Mouse (Mus musculus): ENCODE data around the gene Anks4b.
A peak's percentile ranks its signal among the peaks of the same experiment; 100 is the strongest.

The Anks4b gene

DNA sequence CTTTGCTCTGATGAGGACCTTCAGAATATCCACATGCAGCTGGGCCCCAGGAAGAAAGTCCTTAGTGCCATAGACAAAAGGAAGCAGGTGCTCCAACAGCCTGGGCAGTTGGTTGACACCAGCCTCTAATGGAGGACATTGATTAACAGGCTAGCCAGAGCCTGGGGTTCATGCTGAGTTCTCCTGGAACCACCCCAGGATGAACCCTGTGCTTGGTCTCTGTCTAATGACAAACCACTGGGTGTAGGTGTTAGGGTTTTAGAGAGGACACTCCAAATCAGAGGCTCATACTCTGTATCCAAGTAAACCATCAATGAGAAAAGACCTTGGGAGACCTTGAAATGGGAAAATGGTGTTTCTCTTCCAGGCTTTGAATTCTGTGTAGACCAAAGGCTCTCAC is 9.2 kb downstream of the Anks4b start:
- no peak for DNase-seq (ENCODE audit: extremely low read depth, insufficient read length, low spot score)

DNA sequence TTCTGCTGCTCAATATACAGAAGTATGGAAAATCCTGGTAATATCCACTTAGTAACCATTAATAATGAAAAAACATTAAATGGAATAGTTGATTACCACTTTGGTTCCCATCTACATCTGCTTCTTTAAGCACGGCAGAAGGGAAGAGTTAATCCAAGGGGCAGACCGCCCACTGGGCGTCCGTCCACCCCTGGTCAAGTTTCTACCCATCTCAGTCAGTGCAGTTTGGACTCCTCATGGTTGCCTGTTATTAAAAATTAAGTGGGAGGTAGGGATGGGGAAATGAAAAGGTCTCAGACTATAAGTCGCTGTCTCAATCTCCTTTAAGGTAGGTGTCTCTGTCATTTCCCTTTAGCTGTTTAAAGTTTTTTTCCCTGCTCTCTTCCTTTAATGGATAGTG is 15.3 kb downstream of the Anks4b start:
- no peak for DNase-seq (ENCODE audit: extremely low read depth, insufficient read length, low spot score)

DNA sequence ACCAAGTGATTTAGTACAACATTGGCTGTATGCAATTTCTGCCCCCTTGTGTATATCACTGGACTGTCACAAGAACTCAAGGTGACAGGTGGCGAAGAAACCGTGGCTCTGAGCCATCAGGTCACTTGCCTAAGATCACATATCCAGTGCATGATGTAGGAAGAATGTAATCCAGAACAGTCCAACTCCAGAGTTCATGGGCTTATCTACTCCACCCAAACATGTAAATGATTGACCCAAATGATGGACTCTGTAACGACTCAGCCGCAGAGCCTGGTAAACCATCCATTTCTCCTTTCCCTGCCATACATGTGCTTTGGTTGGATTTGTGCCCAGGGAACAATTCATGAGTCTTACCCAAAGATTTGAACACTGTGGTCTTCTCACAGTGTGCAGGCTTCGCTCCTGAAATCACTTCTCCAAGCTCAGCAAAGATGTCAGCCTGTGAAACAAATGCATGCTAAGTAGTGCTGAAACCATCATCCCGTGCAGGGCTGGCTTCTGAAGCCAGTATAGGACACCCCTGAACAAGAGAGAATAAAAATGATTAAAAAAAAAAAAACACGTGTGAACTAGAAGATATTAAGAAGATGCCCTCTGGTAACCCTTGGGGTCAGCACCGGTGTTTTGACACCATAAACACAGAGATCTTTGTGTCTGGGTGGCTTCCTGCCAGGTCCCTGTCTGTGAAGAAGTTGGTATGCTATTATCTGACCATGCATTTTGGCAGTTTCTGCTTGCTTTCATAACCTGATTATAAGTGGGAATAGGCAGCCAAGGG is 15.9 kb downstream of the Anks4b start:
- no peak for DNase-seq (ENCODE audit: extremely low read depth, insufficient read length, low spot score)

DNA sequence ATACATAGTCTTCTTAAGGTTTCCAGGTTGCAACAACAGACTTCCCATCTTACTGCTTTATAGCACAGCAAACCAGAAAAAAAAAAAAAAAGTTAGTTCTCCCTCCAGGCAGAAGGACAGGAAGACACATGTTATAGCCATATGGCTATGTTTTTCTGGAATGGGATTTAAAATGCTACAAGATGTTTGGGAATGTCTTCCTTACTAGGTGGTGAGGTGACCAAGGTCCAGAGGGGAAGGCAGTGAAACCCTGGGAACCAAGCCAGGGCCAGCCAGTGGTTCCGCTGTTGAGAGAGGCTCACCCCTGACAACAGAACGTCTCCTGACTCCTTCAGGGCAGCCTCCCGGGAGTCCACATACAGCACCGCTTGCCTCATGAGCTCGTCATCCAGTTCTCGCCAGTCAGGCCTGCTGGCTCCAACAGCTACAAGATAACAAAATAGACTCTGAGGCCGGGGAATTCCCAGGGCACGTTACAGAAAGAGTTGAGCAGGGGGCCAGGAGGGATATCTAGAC is 16.6 kb downstream of the Anks4b start:
- no peak for DNase-seq (ENCODE audit: extremely low read depth, insufficient read length, low spot score)

DNA sequence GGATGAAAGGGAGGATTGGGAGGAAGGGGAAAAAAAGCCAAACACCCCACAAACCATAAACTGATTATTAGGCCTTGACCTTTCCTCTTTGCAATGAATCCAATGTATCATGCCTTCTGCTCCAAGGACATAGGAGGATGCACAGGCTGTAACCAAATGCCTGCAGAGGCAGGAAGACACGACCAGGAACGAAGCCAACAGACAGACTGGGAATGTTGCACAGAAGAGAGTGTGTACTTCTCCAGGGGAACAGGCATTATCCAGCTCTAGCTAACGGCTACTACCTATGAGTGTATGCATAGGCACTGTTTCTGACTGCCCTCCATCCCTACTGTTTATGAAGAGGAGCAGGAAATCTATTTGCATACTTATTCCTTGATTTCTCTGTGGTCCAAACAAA is 18.5 kb downstream of the Anks4b start:
- DNase-seq (ENCODE audit: extremely low read depth, insufficient read length, low spot score), result no peak

DNA sequence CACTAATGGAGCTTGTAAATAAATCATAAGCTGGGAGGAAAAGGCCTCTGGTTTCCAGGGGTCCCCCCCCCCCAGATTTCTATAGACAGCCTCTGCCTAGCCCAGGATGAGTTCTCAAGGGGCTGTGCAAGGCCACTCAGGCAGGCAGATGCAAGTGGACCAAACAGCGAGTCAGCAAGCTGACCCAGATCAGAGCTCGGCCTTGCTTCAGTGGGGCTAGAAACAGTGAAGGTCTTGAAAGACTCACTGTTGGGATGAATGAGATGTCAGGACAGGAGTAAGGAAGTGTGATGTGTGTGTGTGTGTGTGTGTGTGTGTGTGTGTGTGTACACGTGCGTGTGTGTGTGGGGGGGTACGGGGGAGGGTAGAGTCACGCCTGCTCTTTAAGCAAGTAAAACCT is 19.2 kb downstream of the Anks4b start:
- no peak for DNase-seq (ENCODE audit: extremely low read depth, insufficient read length, low spot score)

DNA sequence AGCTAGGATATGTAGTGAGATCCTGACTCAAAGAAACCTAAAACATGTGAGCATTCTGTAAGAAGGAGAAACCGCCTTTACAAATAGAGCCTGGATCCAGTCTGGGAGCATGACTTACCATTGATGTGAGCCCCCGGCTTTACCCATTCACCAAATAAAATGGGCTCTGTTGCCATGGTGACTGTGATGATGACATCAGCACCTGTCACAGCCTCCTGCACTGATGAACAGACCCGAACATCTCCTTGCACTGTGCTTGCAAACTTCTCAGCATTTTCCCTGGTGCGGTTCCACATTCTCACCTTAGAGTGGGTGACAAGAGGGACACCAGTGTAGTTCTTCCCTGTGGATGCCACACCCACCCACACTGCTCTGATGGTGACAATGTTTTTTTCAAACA is 21.5 kb downstream of the Anks4b start:
- DNase-seq (ENCODE audit: extremely low read depth, insufficient read length, low spot score), result no peak

DNA sequence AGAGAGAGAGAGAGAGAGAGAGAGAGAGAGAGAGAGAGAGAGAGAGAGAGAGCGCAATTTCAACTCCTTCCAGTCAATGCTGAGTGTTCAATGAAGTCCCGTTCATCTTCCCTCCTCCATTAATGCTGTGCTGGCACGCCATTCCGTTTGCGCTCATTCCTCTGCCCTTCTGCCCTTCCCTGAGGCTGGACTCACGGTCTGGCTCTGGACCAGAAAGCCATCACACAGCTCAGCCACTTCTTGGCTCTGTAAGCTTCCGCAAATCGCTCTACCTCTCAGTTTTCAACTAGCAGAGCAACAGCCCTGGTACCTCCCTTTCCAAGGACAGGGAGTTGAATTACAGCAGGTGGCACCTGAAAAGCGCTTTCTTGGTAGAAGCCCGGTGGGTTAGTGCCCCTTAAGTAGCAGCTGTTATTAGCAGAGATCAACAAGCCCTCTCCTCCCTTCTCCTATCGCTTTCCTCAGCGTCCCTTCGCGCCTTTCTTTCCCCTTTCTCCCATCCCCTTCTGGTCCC is 27.6 kb downstream of the Anks4b start:
- no peak for DNase-seq (ENCODE audit: extremely low read depth, insufficient read length, low spot score)

DNA sequence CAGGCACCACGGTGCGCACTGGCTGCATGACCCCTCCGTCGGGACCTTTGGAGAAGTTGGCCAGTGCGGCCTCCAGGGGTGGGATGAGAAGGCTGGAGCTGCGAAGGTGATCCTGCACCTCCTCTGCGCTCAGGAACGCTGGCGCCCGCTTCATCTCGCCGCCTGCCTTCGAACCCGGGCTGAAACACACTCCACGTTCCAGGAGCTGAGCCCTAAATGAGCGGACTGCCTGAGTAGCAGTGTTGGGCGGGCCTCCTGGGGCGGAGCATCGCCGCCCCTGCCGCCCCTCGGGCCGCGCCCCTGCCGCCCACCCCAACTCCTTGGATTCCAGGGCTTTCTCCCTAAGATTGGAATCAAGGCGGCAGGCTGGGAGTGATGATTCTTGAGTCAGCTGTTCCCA is 28.1 kb downstream of the Anks4b start, which contains the start of gene Crym:
Crym (minus strand) TSS at position 341 of the 400 bp plus-strand sequence.
- DNase-seq (ENCODE audit: extremely low read depth, insufficient read length, low spot score), result no peak

DNA sequence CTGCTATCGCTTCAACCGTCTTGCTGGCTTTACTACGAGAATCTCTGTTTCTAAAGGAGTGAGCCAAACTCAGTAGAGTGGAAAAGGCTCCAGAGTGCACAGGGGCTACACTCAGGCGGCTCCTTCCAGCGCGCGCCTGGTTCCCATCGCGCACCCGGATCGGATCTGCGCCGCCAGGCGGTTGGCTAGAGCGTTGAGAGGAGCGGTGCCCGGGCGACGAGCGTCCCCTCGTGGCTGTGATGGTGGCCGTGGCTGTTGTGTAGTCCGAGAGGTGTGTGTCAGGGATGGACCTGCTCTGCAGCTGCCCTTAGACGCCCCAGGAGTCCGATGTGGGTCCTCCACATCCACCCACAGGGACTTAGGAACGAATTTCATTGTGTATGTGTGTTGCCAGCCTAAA is 30.1 kb downstream of the Anks4b start, which contains the start of gene Abca14:
Abca14 (plus strand) TSS at position 173 of the 400 bp plus-strand sequence.
- DNase-seq (ENCODE audit: extremely low read depth, insufficient read length, low spot score), result no peak

DNA sequence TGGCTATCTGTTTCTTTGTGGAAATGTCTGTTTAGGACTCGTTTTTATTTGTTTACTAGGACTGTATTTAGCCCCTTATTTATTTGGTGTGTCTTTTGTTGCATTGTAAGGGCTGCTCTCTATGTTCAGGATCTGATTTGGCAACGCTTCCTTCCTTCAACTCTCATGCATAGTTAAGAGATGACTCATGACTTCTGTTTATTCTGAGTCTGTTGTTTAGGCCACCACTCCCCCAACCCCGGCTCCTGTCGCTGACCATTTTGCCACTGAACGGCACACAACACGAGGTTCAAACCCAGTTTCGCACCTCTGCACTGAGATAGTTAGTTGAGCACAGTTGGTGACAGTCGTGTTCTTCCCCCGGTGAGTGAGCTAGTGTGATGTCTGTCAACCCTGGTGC is 32.3 kb downstream of the Anks4b start:
- DNase-seq (ENCODE audit: extremely low read depth, insufficient read length, low spot score), result peak; percentile 20

DNA sequence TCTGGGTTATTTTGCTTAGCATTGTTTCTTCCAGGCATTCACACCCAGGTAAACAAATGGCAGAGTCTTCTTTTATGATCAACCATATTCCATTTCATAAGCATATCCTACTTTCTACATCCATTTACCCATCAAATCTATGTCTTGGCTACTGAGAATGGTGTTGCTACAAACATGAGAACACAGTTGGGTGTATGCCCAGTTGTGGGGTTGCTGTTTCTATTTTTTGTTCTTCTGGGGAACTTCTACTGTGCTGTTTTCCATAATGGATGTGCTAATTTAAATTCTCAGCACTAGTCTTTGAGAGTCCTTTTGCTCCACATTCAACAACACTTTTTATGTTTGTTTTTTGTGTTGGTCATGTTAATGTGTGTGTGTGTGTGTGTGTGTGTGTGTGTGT is 54.9 kb downstream of the Anks4b start:
- no peak for DNase-seq (ENCODE audit: extremely low read depth, insufficient read length, low spot score)
